Mouse (Mus musculus): ENCODE results near the gene Atoh8. TPM values are rescaled to one million over a fixed set of nuclear protein-coding genes. Genes with fewer than 3 reads are reported as not detected.

Atoh8 gene
- polyA plus RNA-seq, 1 experiment from 2014 or later: 11.8 TPM

DNA sequence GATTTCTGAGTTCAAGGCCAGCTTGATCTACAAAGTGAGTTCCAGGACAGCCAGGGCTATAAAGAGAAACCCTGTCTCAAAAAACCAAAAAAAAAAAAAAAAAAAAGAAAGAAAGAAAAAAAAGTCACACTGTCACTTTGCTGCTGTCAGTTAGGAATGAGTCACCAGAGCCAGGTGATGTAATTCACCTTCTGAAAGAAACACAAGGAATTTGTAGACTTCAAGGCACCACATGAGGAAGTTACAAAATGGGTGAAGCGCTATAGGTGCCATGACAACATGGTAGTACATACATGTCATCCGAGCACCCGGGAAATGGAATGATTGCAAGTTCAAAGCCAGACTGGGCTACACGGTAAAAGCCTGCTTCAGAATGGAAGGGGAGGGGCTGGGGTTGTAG lies 14.6 kb upstream of the Atoh8 start:
- H3K4me1 ChIP-seq (replicated peaks; ENCODE audit: control insufficient read depth, insufficient read depth, low read length): no peaks in the 10 kb centered on the region
- H3K27ac ChIP-seq (ENCODE audit: low read depth, low read length): no peak overlapping the region
- H3K4me3 ChIP-seq (ENCODE audit: low read depth, low read length): no peak overlapping the region
- ATAC-seq (replicated peaks; ENCODE audit: low FRiP score) (no peak), DNase-seq (ENCODE audit: low spot score) (no peak)
- no peak overlapping the region for H3K9ac ChIP-seq (ENCODE audit: low read length)
- no peaks in the 10 kb centered on the region for H3K9me3 ChIP-seq (ENCODE audit: control insufficient read depth, low read length)
- H3K27me3 ChIP-seq (ENCODE audit: control insufficient read depth, insufficient read depth, low read length): no peaks in the 10 kb centered on the region
- H3K36me3 ChIP-seq (ENCODE audit: control insufficient read depth, insufficient read depth, low read length): no peaks in the 10 kb centered on the region
- H3K4me2 ChIP-seq (ENCODE audit: low read depth, low read length, severe bottlenecking): no peak overlapping the region
- 88% methylated on average over 4 of the region's 4 CpGs for WGBS

DNA sequence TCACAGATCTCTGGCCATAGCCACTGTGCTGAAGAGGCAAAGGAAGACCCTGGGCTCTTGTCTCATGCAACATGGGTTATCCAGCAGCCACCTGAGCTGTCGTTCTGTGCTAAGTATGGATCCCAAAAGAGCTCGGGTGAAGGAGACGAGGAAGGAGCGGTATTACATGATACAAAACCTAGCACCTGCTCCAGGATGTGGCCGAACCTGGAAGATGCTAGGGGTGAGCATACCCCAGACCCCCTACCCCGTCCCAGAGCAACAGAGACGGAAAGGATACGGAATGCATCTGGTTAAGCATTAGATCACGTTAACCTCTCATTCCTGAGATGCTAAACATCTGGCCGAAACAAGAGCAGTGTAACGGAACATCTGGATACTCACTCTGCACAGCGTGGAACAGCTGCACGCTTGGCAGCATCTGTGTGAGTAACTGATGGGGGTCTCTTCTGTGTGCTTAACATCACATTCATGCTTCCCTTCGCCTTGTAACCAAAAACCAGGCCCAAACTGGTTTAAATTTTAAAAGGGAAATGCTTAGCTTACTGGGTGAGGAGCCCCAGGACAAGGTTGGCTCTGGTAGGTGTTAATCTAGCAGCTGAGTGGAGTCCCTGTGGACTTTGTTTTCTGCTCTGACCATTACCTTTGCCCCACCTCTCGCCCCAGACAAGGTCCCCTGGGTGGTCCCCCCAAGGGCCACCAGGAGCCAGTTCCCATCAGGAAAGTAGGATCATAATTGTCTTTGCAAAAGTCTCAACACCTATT lies 13.0 kb upstream of the Atoh8 start:
- Histone ChIP-seq H3K4me1 (replicated peaks; ENCODE audit: control insufficient read depth, insufficient read depth, low read length) (no peaks in the 10 kb centered on the region), H3K9ac (ENCODE audit: low read length) (no peak overlapping the region), H3K4me3 (ENCODE audit: low read depth, low read length) (no peak overlapping the region), H3K4me2 (ENCODE audit: low read depth, low read length, severe bottlenecking) (no peak overlapping the region), H3K36me3 (ENCODE audit: control insufficient read depth, insufficient read depth, low read length) (no peaks in the 10 kb centered on the region), H3K9me3 (ENCODE audit: control insufficient read depth, low read length) (no peaks in the 10 kb centered on the region), H3K27me3 (ENCODE audit: control insufficient read depth, insufficient read depth, low read length) (no peaks in the 10 kb centered on the region), H3K27ac (ENCODE audit: low read depth, low read length) (no peak overlapping the region)
- no peak for ATAC-seq (replicated peaks; ENCODE audit: low FRiP score)
- WGBS: 80% methylated on average over 15 of the region's 15 CpGs
- no peak for DNase-seq (ENCODE audit: low spot score)

DNA sequence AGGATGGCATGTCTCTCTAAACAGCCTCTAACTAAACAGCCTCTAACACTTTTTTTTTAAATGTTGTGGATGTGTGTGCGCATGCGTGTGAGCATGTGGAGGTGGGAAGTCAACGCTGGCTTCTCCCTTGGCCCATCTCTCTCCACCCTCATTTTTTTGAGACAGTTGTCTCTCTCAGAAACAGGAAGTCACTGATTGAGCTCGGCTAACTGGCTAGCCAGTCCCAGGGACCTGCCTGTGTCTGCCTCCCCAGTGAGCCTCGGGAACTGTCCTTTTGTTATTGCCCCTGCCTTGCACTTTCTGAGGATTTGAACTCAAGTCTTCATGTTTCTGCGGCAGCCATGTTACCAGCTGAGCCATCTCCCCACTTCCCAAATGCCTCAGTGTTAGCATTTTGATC lies 10.9 kb upstream of the Atoh8 start:
- Histone ChIP-seq H3K36me3 (ENCODE audit: control insufficient read depth, insufficient read depth, low read length) (no peaks in the 10 kb centered on the region), H3K9ac (ENCODE audit: low read length) (no peak overlapping the region), H3K27ac (ENCODE audit: low read depth, low read length) (no peak overlapping the region), H3K4me3 (ENCODE audit: low read depth, low read length) (no peak overlapping the region), H3K4me2 (ENCODE audit: low read depth, low read length, severe bottlenecking) (no peak overlapping the region), H3K4me1 (replicated peaks; ENCODE audit: control insufficient read depth, insufficient read depth, low read length) (no peaks in the 10 kb centered on the region), H3K9me3 (ENCODE audit: control insufficient read depth, low read length) (no peaks in the 10 kb centered on the region), H3K27me3 (ENCODE audit: control insufficient read depth, insufficient read depth, low read length) (no peaks in the 10 kb centered on the region; the same call in 1 of the 2 replicates)
- no peak for DNase-seq (ENCODE audit: low spot score)
- 84% methylated on average over 6 of the region's 6 CpGs for WGBS
- no peak for ATAC-seq (replicated peaks; ENCODE audit: low FRiP score)

DNA sequence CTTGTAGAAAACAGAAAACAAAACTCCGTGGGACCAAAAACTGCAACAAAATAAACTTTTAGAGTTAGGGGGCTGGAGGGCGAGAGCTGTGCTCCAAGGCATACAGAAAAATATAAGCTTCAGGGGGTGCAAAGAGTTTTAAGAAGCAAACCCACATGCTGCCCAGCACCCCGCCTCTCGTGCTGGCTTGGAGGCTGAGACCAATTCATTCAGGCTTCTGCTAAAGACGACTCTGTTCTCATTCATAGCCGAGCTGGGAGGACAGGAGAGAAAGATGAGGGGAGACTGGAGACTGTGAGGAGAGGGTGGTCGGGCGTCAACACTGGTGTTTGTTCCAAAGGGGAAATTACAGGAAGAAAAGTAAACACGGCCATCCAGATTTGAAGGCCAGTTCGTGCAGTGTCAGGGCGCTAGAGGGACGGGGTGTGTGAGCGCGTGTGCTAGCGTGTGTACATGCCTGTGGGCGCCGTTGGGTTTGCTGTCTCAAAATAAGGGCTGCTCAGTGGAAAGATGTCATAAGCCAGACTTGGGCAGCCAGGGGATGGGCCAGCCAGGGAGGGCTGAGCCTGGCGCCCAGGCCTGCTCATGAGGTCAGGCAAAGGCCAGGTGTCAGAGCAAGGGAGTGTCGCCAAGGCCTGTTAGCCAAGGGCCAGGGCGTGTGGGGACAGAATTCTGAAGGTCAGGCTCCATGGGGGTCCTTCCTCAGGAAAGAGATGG lies 9.3 kb upstream of the Atoh8 start:
- DNase-seq (ENCODE audit: low spot score): no peak
- Histone ChIP-seq H3K4me3 (ENCODE audit: low read depth, low read length) (no peak overlapping the region), H3K27ac (ENCODE audit: low read depth, low read length) (no peak overlapping the region), H3K4me1 (replicated peaks; ENCODE audit: control insufficient read depth, insufficient read depth, low read length) (no peaks in the 10 kb centered on the region), H3K9me3 (ENCODE audit: control insufficient read depth, low read length) (no peaks in the 10 kb centered on the region), H3K27me3 (ENCODE audit: control insufficient read depth, insufficient read depth, low read length) (no peaks in the 10 kb centered on the region; the same call in 1 of the 2 replicates), H3K4me2 (ENCODE audit: low read depth, low read length, severe bottlenecking) (no peak overlapping the region), H3K9ac (ENCODE audit: low read length) (no peak overlapping the region), H3K36me3 (ENCODE audit: control insufficient read depth, insufficient read depth, low read length) (no peaks in the 10 kb centered on the region)
- 74% methylated on average over 20 of the region's 20 CpGs for WGBS
- ATAC-seq (replicated peaks; ENCODE audit: low FRiP score): no peak

DNA sequence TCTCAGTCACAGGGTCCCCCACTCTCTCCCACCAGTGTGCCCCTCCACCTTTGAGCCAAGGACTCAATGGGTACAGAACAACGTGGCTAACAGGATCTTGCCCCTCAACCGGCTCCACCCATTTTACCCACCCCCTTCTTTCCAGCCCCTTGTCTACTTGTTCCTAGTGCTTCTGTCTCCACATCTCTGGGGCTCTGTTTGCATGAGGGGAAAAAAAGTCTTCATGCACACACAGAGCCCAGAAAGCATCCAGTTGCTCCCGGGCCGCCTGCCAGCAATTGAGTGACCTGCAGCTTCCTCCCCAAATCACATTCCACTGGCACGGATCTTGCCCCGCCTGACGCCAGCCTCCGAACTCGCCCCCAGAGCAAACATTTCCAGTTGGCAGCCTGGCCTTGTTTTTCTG lies 8.8 kb upstream of the Atoh8 start:
- Histone ChIP-seq H3K27ac (ENCODE audit: low read depth, low read length) (no peak overlapping the region), H3K4me2 (ENCODE audit: low read depth, low read length, severe bottlenecking) (no peak overlapping the region), H3K36me3 (ENCODE audit: control insufficient read depth, insufficient read depth, low read length) (no peaks in the 10 kb centered on the region), H3K9me3 (ENCODE audit: control insufficient read depth, low read length) (no peaks in the 10 kb centered on the region), H3K4me3 (ENCODE audit: low read depth, low read length) (no peak overlapping the region), H3K9ac (ENCODE audit: low read length) (no peak overlapping the region), H3K27me3 (ENCODE audit: control insufficient read depth, insufficient read depth, low read length) (no peaks in the 10 kb centered on the region; the same call in 1 of the 2 replicates), H3K4me1 (replicated peaks; ENCODE audit: control insufficient read depth, insufficient read depth, low read length) (no peaks in the 10 kb centered on the region)
- WGBS: 58% methylated on average over 9 of the region's 9 CpGs
- ATAC-seq (replicated peaks; ENCODE audit: low FRiP score): no peak
- no peak for DNase-seq (ENCODE audit: low spot score)

DNA sequence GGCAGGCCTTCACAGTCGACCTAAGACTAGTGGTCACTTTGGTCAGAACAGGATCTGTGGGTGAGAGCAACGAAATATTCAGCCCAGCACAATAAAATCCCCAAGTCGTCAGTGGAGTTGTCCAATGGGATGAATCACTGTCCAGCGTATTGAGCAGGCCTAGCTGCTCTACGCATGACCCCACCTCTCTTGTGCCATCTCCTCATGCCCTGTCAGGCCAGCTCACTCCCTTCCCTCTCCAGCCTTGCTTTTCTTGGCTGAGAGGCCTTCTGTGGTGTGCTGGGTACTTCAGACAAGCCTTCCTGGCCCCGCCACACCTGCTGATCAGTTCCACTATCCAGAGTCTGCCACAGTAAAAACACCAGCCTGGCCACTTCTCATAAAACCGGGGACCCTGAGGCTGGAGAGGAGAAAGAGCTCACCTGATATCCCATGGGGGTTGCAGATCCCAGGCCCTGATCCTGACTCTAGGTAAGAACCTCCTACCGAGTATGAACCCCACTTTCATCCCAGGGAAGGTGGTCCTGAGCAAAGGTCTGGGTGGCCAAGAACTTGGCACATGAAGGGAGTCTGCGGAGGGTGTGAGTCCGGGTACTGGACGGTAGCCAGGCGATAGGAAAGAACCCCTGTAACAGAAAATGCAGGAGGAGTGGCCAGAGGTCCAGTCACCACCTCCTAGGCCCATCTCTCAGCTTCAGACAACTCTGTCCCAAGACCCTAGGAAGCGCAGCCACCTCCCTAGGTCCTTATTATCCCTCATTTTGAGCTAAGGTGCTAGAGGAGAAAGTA lies 7.3 kb upstream of the Atoh8 start:
- H3K27me3 ChIP-seq (ENCODE audit: control insufficient read depth, insufficient read depth, low read length): peaks cover 2% of the 10 kb centered on the region; the same call in 1 of the 2 replicates
- H3K9me3 ChIP-seq (ENCODE audit: control insufficient read depth, low read length): no peaks in the 10 kb centered on the region
- DNase-seq (ENCODE audit: low spot score) (no peak), ATAC-seq (replicated peaks; ENCODE audit: low FRiP score) (no peak)
- no peak overlapping the region for H3K27ac ChIP-seq (ENCODE audit: low read depth, low read length)
- no peaks in the 10 kb centered on the region for H3K36me3 ChIP-seq (ENCODE audit: control insufficient read depth, insufficient read depth, low read length)
- H3K9ac ChIP-seq (ENCODE audit: low read length): no peak overlapping the region
- H3K4me2 ChIP-seq (ENCODE audit: low read depth, low read length, severe bottlenecking): no peak overlapping the region
- H3K4me3 ChIP-seq (ENCODE audit: low read depth, low read length): no peak overlapping the region
- 86% methylated on average over 13 of the region's 13 CpGs for WGBS
- peaks cover 3% of the 10 kb centered on the region; the same call in 1 of the 2 replicates for H3K4me1 ChIP-seq (replicated peaks; ENCODE audit: control insufficient read depth, insufficient read depth, low read length)

DNA sequence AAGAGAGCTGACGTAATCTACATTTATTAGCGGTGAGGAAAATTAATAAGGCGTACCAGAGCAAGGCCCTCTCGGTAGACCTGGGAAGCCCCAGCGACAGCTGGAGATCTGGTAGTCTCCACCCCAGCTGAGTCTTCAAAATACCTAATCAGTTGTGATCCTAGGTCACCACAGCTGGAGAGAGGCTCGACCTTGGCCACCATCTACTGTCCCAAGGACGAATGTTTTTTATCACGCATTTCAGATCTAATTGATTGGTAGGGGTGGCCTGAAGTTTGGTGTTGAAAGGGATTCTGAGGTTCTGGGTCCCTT lies 6.4 kb upstream of the Atoh8 start:
- no peaks in the 10 kb centered on the region for H3K36me3 ChIP-seq (ENCODE audit: control insufficient read depth, insufficient read depth, low read length)
- no peaks in the 10 kb centered on the region for H3K9me3 ChIP-seq (ENCODE audit: control insufficient read depth, low read length)
- DNase-seq (ENCODE audit: low spot score) (no peak), ATAC-seq (replicated peaks; ENCODE audit: low FRiP score) (no peak)
- H3K9ac ChIP-seq (ENCODE audit: low read length): no peak overlapping the region
- 48% methylated on average over 8 of the region's 8 CpGs for WGBS
- H3K27ac ChIP-seq (ENCODE audit: low read depth, low read length): no peak overlapping the region
- H3K4me3 ChIP-seq (ENCODE audit: low read depth, low read length): no peak overlapping the region
- H3K4me2 ChIP-seq (ENCODE audit: low read depth, low read length, severe bottlenecking): no peak overlapping the region
- H3K4me1 ChIP-seq (replicated peaks; ENCODE audit: control insufficient read depth, insufficient read depth, low read length): peaks cover 5% of the 10 kb centered on the region
- H3K27me3 ChIP-seq (ENCODE audit: control insufficient read depth, insufficient read depth, low read length): peaks cover 2% of the 10 kb centered on the region; the same call in 1 of the 2 replicates

DNA sequence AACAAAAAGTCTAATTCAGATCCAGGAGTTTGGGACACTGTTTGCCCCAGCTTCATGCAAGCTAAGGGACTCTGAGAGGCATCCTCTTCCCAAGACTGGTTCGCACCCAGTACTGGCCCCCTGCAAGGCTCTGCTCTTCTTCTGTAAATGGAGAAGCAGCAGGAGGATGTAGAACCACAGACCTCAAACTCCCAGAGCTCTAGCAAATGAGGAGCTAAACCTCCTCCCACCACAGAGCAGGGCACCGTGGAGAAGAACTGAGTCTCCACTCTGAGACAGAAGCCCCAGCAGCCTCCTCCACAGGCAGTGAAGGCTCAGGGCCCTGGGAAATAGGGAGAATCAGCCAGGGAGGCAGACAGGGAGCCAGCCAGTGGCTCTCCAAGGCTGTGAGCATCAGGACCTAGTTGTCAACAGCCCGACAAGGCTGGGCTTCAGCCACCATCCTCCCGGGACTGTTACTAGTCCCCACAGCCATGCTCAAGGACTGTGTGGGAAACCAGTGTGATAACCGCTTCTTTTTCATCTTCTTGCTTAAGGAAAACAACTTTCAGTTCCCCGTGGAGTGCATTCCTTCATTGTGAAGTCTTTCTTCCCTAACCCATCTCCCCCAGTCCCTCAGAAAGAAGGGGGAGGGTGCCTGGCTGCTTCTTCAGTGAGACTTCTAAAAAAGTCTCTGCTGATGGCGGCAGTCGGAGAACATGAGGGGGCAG lies 5.9 kb upstream of the Atoh8 start:
- Histone ChIP-seq H3K36me3 (ENCODE audit: control insufficient read depth, insufficient read depth, low read length) (no peaks in the 10 kb centered on the region), H3K9ac (ENCODE audit: low read length) (no peak overlapping the region), H3K27me3 (ENCODE audit: control insufficient read depth, insufficient read depth, low read length) (peaks cover 6% of the 10 kb centered on the region; the same call in 1 of the 2 replicates), H3K4me1 (replicated peaks; ENCODE audit: control insufficient read depth, insufficient read depth, low read length) (peaks cover 6% of the 10 kb centered on the region), H3K27ac (ENCODE audit: low read depth, low read length) (no peak overlapping the region), H3K9me3 (ENCODE audit: control insufficient read depth, low read length) (no peaks in the 10 kb centered on the region), H3K4me3 (ENCODE audit: low read depth, low read length) (no peak overlapping the region), H3K4me2 (ENCODE audit: low read depth, low read length, severe bottlenecking) (no peak overlapping the region)
- ATAC-seq (replicated peaks; ENCODE audit: low FRiP score) (no peak), DNase-seq (ENCODE audit: low spot score) (no peak)
- 33% methylated on average over 8 of the region's 8 CpGs for WGBS

Data from forebrain, embryonic 11.5 days (tissue).